Comparison of ENCODE assay signal across 14 mouse cellular contexts in genomic region chr12:112759471-112759870, GRCm38 (mm10). TPM values are rescaled to one million over a fixed set of nuclear protein-coding genes. Genes with fewer than 3 reads are reported as not detected.
"Had no signal": no experiment of that assay in that cellular context is flagged by ENCODE, and none has a peak within 500 bp of the region (broad histone marks: within the 10 kb centered on the region; RNA-seq: fewer than 3 reads in every experiment).

No protein-coding gene starts in this region.

- DNase-seq: kidney, adult 18-20 months; kidney, postnatal 25 days; lung, postnatal 14 days; retina, postnatal 1 day; right cerebral cortex, postnatal 25 days had no signal

- H3K27ac ChIP-seq: intestine, embryonic 15.5 days; left cerebral cortex, adult 2 months; limb, embryonic 10.5 days; liver, embryonic 12.5 days; lung, embryonic 15.5 days; midbrain, embryonic 12.5 days; neural tube, embryonic 13.5 days had no signal

- H3K4me3 ChIP-seq: intestine, embryonic 15.5 days; left cerebral cortex, adult 2 months; limb, embryonic 10.5 days; liver, embryonic 12.5 days; lung, embryonic 15.5 days; midbrain, embryonic 12.5 days; neural tube, embryonic 13.5 days had no signal

- ATAC-seq: intestine, embryonic 15.5 days; liver, embryonic 12.5 days; midbrain, embryonic 16.5 days had no signal

- H3K9ac ChIP-seq: intestine, embryonic 15.5 days; liver, embryonic 12.5 days; lung, embryonic 15.5 days; midbrain, embryonic 12.5 days; neural tube, embryonic 13.5 days had no signal

- H3K4me2 ChIP-seq: intestine, embryonic 15.5 days; liver, embryonic 12.5 days; lung, embryonic 15.5 days; midbrain, embryonic 12.5 days; neural tube, embryonic 13.5 days had no signal

- H3K36me3 ChIP-seq: intestine, embryonic 15.5 days; limb, embryonic 10.5 days; liver, embryonic 12.5 days; lung, embryonic 15.5 days; midbrain, embryonic 12.5 days; neural tube, embryonic 13.5 days had no signal

- H3K4me1 ChIP-seq: intestine, embryonic 15.5 days; liver, embryonic 12.5 days; lung, embryonic 15.5 days; midbrain, embryonic 12.5 days; neural tube, embryonic 13.5 days had no signal

- H3K9me3 ChIP-seq: intestine, embryonic 15.5 days; limb, embryonic 10.5 days; liver, embryonic 12.5 days; lung, embryonic 15.5 days; midbrain, embryonic 12.5 days; neural tube, embryonic 13.5 days had no signal

- H3K27me3 ChIP-seq: intestine, embryonic 15.5 days; lung, embryonic 15.5 days; midbrain, embryonic 12.5 days; neural tube, embryonic 13.5 days had no signal

RNA-seq across cellular contexts. Expression of gene Ahnak2, which starts 43.0 kb away (rescaled TPM):
- total RNA-seq: megakaryocyte-erythroid progenitor cell, adult 5-6 weeks had no signal
